Mouse (Mus musculus) left cerebral cortex, adult 8-10 months (tissue): ENCODE data around the gene Tas1r1. TPM values are rescaled to one million over a fixed set of nuclear protein-coding genes. Genes with fewer than 3 reads are reported as not detected.

ENCODE experiments used
- DNase-seq, 2 experiments: peaks; one replicate each; pipeline ENCODE4 v3.0.0; 2022; ENCODE audit warnings: low spot score in 2 of 2
- total RNA-seq, 4 experiments: library from RNA; stranded (reverse); gene quantifications; 2 replicates each; pipeline ENCODE4 v1.2.4; 2022

Gene Tas1r1
- total RNA-seq, 4 experiments from 2014 or later = 0.61 to 0.94 (median 0.73) TPM

DNA sequence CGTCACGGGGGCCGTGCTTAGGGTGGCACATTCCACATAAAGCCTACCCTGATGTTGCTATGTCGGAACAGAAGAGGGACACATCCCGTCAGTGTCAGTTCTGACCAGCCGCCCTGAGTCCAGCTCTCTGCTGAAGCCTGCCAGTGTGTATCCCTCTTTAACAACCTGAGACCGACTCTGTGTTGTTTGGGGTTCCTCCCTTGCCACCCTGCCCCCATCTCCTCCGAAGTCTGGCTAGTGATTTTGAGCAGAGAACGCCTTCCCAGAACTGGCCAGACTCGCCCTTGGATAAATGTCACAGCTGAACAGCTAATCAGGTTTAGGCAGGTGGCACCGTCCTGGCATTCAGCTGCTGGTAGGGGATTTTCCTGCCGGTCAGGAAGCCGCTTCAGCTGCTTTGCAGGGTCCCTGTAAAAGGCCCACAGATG, 27.6 kb downstream of the Tas1r1 start:
- no peak for DNase-seq

DNA sequence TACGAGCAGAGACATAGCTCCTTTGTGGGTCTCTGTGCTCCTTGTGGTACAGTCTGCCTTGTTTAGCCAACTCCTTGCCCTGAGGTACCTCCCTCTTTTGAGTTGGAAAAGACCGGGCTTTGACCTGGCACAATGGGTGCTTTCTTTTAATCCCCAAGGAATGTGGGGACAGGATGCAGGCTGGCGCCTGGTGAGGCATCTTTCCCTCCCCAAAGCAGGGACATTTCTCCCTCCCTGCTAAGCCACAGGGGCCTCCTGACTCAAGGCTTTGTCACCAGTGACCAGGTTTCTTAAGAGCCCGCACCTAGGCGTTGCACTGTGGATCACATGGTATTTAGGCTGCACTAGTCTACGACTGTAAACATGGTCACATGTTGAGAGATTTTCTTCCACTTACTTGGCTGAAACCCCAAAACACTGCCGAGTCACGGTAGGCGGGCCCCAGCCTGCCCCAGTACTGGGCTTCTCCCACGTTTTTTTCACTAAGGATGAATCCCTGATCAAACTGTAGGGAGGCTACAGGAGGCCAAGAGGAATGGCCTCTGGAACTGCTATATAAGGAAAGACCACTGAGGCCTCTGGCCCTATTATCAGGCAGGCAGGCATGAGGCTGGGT, 28.2 kb downstream of the Tas1r1 start:
- DNase-seq = no peak

DNA sequence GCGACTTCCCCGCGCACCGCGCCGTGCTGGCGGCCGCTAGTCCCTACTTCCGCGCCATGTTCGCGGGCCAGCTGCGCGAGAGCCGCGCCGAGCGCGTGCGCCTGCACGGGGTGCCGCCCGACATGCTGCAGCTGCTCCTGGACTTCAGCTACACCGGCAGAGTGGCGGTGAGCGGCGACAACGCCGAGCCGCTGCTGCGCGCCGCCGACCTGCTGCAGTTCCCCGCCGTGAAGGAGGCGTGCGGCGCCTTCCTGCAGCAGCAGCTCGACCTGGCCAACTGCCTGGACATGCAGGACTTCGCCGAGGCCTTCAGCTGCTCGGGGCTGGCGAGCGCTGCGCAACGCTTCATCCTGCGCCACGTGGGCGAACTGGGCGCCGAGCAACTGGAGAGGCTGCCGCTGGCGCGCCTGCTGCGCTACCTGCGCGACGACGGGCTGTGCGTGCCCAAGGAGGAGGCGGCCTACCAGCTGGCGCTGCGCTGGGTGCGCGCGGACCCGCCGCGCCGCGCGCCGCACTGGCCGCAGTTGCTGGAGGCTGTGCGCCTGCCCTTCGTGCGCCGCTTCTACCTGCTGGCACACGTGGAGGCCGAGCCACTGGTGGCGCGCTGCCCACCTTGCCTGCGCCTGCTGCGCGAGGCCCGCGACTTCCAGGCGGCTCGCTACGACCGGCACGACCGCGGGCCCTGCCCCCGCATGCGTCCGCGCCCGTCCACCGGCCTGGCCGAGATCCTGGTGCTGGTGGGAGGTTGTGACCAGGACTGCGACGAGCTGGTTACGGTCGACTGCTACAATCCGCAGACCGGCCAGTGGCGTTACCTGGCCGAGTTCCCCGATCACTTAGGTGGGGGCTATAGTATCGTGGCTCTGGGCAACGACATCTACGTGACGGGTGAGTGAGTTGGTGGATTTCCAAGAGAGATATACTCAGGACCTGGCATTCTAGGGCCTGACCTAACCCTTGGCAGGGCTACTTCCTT, 29.0 kb downstream of the Tas1r1 start:
- peak; percentile 57 to 85 for DNase-seq

- DNase-seq = peak; percentile 84 to 93
Observed at GRCm38 (mm10) chr4:152008622-152009075, 29.7 kb downstream of the Tas1r1 start, which contains the start of gene Klhl21. Gene Klhl21 (plus strand): TSS chr4:152008803.

DNA sequence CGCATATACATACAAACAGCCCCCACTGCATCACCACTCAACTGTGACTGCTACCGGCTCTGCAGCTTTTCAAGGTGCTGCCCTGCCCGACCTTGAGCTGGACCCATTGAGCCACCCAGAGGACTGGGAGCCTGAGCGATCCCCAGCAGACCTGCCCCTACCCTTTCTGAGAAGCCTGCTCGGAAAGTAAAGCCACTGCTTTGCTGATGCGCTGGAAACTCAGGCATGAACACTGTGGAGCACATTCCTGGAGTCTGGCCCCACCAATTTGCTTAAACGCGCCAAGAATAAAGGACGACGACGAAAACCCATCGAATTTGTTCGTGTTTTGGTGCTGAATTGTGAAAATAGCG, 30.2 kb downstream of the Tas1r1 start:
- DNase-seq = no peak

GRCm38 (mm10) chr4:152007481-152008147, 30.8 kb downstream of the Tas1r1 start:
- no peak for DNase-seq

- DNase-seq = no peak
Observed at GRCm38 (mm10) chr4:152006812-152007211, 31.6 kb downstream of the Tas1r1 start.

- DNase-seq = no peak
Observed at GRCm38 (mm10) chr4:152006137-152006536, 32.2 kb downstream of the Tas1r1 start.

DNA sequence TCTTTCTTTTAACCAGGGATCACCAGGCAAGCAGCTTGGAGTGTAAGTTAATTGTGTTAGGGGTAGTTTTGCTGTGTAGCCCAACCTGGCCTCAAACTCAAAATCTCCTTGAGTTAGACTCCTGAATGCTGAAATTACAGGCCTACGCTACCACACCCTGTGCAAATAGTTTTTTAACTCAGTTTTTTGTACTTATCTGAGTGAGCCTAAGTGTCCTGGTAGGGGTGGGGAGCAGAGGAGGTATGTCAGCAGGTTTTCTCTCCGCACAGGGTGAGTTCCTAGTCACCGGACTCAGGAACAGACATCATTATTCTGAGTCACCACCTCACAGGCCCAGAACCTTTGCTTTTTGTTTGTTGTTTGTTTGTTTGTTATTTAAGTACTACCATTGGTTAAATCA, 36.3 kb downstream of the Tas1r1 start:
- no peak for DNase-seq

- no peak for DNase-seq
Observed at GRCm38 (mm10) chr4:152001335-152001734, 37.0 kb downstream of the Tas1r1 start.

DNA sequence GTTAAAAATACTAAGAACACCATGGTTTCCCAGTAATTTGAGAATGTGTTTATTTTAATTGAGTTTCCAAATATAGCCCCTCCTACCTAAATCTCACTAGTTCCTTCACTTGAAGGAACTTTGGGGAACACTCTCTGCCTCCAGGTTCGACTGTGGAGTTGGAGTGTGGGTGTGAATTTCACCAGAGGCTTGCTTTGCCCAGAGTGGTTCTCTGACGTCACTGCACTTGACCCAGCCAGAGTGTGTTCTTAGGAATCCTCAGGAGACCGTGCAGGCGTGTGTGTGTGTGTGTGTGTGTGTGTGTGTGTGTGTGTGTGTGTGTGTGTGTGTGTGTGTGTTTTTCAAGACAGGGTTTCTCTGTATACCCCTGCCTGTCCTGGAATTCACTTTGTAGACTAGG, 37.5 kb downstream of the Tas1r1 start:
- DNase-seq = no peak

DNA sequence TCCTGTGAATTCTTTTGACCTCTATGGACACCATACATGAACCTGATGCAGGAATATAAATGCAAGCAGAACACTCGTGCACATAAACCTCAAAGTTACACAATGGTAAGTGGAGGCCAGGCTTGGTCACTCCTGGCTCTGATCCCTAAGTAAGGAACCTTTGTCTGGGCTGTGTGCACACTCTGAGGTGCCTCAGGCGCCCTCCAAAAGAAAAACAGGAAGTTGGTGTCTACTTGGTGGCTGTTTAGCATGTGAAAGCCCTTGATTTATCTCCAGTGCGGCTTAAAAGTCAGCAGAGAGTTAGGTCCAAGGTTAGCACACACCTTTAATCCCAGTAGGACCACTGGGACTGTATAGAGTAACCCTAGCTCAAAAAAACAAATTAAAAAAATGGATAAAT, 38.9 kb downstream of the Tas1r1 start:
- no peak for DNase-seq

DNA sequence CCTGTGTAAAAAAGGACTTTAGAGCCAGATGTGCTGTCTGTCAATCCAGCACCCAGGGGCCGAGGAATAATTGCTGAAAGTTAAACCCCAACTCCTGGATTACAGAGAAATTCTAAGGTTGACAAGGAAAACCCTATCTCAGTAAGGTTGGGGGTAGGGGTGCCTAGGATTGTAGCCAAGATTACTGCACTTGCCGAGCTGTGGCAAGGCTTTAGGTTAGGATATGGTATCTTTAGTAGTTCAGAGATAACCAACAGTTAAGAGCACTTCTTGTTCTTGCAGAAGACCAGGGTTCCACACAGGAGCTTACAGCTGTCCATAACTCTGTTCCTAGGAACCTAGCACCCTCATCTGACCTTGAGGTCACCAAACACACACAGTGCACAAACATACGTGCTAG, 40.7 kb downstream of the Tas1r1 start:
- DNase-seq = no peak

GRCm38 (mm10) chr4:151996951-151997222, 41.5 kb downstream of the Tas1r1 start:
- no peak for DNase-seq

DNA sequence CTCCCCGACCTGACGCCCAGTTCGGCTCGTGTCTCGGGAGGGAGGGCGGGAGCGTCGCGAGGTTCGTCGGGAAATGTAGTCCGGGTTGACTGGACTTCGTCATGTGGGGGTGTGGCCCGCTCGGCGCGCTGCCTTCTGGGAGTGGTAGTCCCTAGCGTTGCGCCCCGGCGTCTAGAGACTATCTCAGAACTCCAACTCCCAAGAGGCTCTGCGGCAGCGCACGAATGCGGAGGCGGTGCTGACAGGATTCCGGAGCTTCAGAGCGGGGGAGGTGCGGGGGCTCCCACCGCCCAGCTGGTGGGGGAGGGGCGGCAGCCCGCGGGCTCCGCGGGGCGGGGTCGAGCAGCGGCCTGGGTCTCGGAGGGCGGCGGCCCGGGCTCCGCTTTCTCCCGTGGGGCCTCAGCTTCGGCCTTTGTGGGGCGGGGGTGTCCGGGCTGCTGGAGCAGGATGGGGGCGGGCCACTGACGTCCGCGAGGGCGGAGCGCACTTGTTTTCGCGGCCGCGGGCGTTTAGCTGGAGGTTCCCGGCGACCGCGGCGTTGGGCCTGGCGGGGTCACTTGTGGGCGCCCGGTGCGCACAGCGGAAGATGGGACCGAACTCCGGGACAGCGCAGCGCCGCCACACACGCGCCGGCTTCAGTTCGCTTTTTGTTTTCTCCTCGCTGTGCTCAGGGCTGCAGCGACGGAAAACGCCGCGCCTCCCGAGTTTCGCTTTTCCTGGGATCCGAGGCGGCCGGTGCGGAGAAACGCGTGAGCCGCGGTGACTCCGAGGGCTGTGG, 42.0 kb downstream of the Tas1r1 start, which contains the start of gene Phf13:
TSS of gene Phf13 (minus strand) at position 86 of the 778 bp plus-strand sequence.
- peak; percentile 89 to 99 for DNase-seq

DNA sequence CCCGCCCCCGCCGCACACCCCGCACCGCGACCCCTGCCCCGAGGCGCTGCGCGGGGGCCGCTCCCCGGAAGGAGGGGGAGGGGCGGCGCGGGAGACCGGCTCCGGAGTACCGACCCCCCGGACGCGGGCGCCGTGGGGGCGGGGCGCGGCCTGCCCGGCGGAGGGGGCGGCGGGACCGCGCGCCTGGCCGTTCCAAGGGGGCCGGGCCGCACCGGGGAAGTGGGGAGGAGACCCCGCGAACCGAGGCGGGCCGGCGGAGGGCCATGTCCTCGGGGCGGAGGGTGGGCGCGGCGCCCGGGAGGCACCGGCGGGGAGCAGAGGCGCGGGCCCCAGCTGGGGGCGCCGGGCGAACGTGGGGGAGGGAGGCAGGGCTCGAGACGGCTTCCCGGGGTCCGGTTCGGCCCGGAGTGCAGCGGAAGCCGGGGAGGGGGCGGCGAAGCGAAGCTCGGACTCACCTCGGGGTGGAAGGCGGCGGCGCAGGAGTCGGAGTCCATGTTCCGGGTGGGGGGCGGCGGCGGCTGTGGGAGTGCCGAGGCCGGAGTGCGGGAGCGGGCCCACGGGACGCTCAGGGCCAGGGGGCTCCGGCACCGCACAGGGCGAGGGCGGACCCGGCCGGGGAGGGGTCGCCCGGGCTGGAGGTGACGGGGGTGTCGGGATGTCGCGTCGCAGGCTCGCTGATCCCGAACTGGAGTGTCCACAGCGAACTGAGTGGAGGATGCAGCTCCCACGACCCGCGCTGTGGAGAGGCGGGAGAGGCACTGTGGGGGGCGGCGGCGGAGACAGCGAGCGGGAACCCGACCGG, 42.8 kb downstream of the Tas1r1 start:
- DNase-seq = no peak

- no peak for DNase-seq
Observed at GRCm38 (mm10) chr4:151994228-151995171, 43.9 kb downstream of the Tas1r1 start.

GRCm38 (mm10) chr4:151993035-151993434, 45.3 kb downstream of the Tas1r1 start:
- no peak for DNase-seq

- DNase-seq = no peak
Observed at GRCm38 (mm10) chr4:151992091-151992490, 46.3 kb downstream of the Tas1r1 start.
